Mouse (Mus musculus) ES-E14 (cell line): ENCODE results near the gene Megf11.

ENCODE experiments used
- HCFC1 ChIP-seq: IDR thresholded peaks from 2 replicates; pipeline ENCODE4 v1.6.1; 2012; ENCODE audit warnings: low read length, inconsistent platforms, borderline replicate concordance; ENCODE audit not compliant: insufficient read depth
- ZC3H11A ChIP-seq: IDR thresholded peaks from 2 replicates; pipeline ENCODE4 v1.6.1; 2012; ENCODE audit warnings: low read depth, mild to moderate bottlenecking, inconsistent platforms, low read length, borderline replicate concordance

- TF ChIP-seq HCFC1 (no peak), ZC3H11A (no peak)
Measured at GRCm38 (mm10) chr9:64533488-64534119, 148.2 kb downstream of the Megf11 start.
